Mouse (Mus musculus): ENCODE measurements around the gene Gpr1. TPM values are rescaled to one million over a fixed set of nuclear protein-coding genes. Genes with fewer than 3 reads are reported as not detected.

The Gpr1 gene
- total and polyA plus RNA-seq, 3 experiments, result not detected

GRCm38 (mm10) chr1:63253291-63253690, 38.9 kb upstream of the Gpr1 start:
- Histone ChIP-seq H3K27ac (ENCODE audit: insufficient read depth, low read depth) (no peak overlapping the region), H3K4me3 (replicated peaks in 1 of 3; ENCODE audit: low read depth in 2 of 3, low read length in 2 of 3, poor library complexity in 1 of 3) (no peak overlapping the region), H3K9ac (ENCODE audit: insufficient read depth, low read depth) (no peak overlapping the region), H3K9me3 (replicated peaks; ENCODE audit: low read length) (no peaks in the 10 kb centered on the region), H3K36me3 (replicated peaks in 1 of 2; ENCODE audit: control insufficient read depth in 1 of 2, insufficient read depth in 1 of 2, low read length in 1 of 2) (no peaks in the 10 kb centered on the region), H3K4me1 (ENCODE audit: control insufficient read depth in 1 of 2, insufficient read depth in 2 of 2) (no peaks in the 10 kb centered on the region), H3K27me3 (replicated peaks) (no peaks in the 10 kb centered on the region), H3K4me2 (ENCODE audit: insufficient read depth, low read depth, poor library complexity, severe bottlenecking) (no peak overlapping the region), H3K79me2 (replicated peaks; ENCODE audit: control insufficient read depth, extremely low read depth, insufficient read depth, poor library complexity, severe bottlenecking) (no peaks in the 10 kb centered on the region)
- dilution Hi-C loops (cut with MboI; ENCODE audit: extremely low pct_ligation_motif_present, extremely low pct_unique_long_range_greater_than_20kb, low sequenced_read_pairs), result no loop called here
- DNase-seq (ENCODE audit: extremely low read depth), result no peak
- TF ChIP-seq POLR2AphosphoS2 (IDR thresholded peaks at IDR 0.05; ENCODE audit: low read depth, low read length), result no peak
- TF ChIP-seq ZNF384 (IDR thresholded peaks at IDR 0.05; ENCODE audit: low read depth, low read length), result no peak
- no peak for TF ChIP-seq CHD1 (IDR thresholded peaks at IDR 0.05; ENCODE audit: low read depth, low read length)
- no peak for TF ChIP-seq JUND (conservative IDR thresholded peaks at IDR 0.05; ENCODE audit: low read depth, low read length)
- TF ChIP-seq ETS1 (conservative IDR thresholded peaks at IDR 0.05; ENCODE audit: low read depth, low read length), result no peak
- TF ChIP-seq MYC (IDR thresholded peaks at IDR 0.05; ENCODE audit: low read depth, low read length), result no peak
- no peak for TF ChIP-seq ZKSCAN1 (IDR thresholded peaks at IDR 0.05; ENCODE audit: borderline replicate concordance, low read depth, low read length)
- TF ChIP-seq NRF1 (IDR thresholded peaks at IDR 0.05; ENCODE audit: low read depth, low read length), result no peak
- no peak for TF ChIP-seq JUN (IDR thresholded peaks at IDR 0.05; ENCODE audit: insufficient read depth, low read depth, low read length)
- no peak for TF ChIP-seq USF1 (IDR thresholded peaks at IDR 0.05; ENCODE audit: low read depth, low read length)
- TF ChIP-seq MAX (IDR thresholded peaks at IDR 0.05; ENCODE audit: low read length), result no peak
- TF ChIP-seq BHLHE40 (IDR thresholded peaks at IDR 0.05; ENCODE audit: low read depth, low read length), result no peak
- TF ChIP-seq UBTF (IDR thresholded peaks at IDR 0.05; ENCODE audit: low read depth, low read length), result no peak
- TF ChIP-seq TCF12 (IDR thresholded peaks at IDR 0.05; ENCODE audit: low read depth, low read length), result no peak
- in situ Hi-C loops (cut with MboI; ENCODE audit: low pct_ligation_motif_present, low pct_unique_long_range_greater_than_20kb, low sequenced_read_pairs), result no loop called here

- in situ Hi-C loops (cut with MboI; ENCODE audit: low pct_ligation_motif_present, low pct_unique_long_range_greater_than_20kb, low sequenced_read_pairs) (no loop called here), dilution Hi-C loops (cut with MboI; ENCODE audit: extremely low pct_ligation_motif_present, extremely low pct_unique_long_range_greater_than_20kb, low sequenced_read_pairs) (no loop called here)
- H3K4me3 ChIP-seq (replicated peaks in 1 of 3; ENCODE audit: low read depth in 2 of 3, low read length in 2 of 3, poor library complexity in 1 of 3), result no peak overlapping the region
- DNase-seq (ENCODE audit: extremely low read depth), result no peak
- no peaks in the 10 kb centered on the region for H3K4me1 ChIP-seq (ENCODE audit: control insufficient read depth in 1 of 2, insufficient read depth in 2 of 2)
- no peaks in the 10 kb centered on the region for H3K36me3 ChIP-seq (replicated peaks in 1 of 2; ENCODE audit: control insufficient read depth in 1 of 2, insufficient read depth in 1 of 2, low read length in 1 of 2)
- H3K27me3 ChIP-seq (replicated peaks), result no peaks in the 10 kb centered on the region
- no peak for TF ChIP-seq JUN (IDR thresholded peaks at IDR 0.05; ENCODE audit: insufficient read depth, low read depth, low read length)
- TF ChIP-seq ETS1 (conservative IDR thresholded peaks at IDR 0.05; ENCODE audit: low read depth, low read length), result no peak
- TF ChIP-seq EP300 (IDR thresholded peaks at IDR 0.05; ENCODE audit: low read length), result no peak
- TF ChIP-seq SIN3A (IDR thresholded peaks at IDR 0.05; ENCODE audit: low read length), result no peak
- TF ChIP-seq USF1 (IDR thresholded peaks at IDR 0.05; ENCODE audit: low read depth, low read length), result no peak
- no peak for TF ChIP-seq CHD2 (IDR thresholded peaks at IDR 0.05; ENCODE audit: low read length)
- no peak for TF ChIP-seq POLR2AphosphoS2 (IDR thresholded peaks at IDR 0.05; ENCODE audit: low read depth, low read length)
- TF ChIP-seq UBTF (IDR thresholded peaks at IDR 0.05; ENCODE audit: low read depth, low read length), result no peak
- TF ChIP-seq ELF1 (IDR thresholded peaks at IDR 0.05; ENCODE audit: low read depth, low read length), result no peak
- TF ChIP-seq TBP (conservative IDR thresholded peaks at IDR 0.05; ENCODE audit: low read depth, low read length), result no peak
- H3K9ac ChIP-seq (ENCODE audit: insufficient read depth, low read depth), result no peak overlapping the region
- no peaks in the 10 kb centered on the region for H3K79me2 ChIP-seq (replicated peaks; ENCODE audit: control insufficient read depth, extremely low read depth, insufficient read depth, poor library complexity, severe bottlenecking)
- no peak overlapping the region for H3K4me2 ChIP-seq (ENCODE audit: insufficient read depth, low read depth, poor library complexity, severe bottlenecking)
- H3K9me3 ChIP-seq (replicated peaks; ENCODE audit: low read length), result no peaks in the 10 kb centered on the region
- no peak overlapping the region for H3K27ac ChIP-seq (ENCODE audit: insufficient read depth, low read depth)
Measured at GRCm38 (mm10) chr1:63252351-63253209, 38.2 kb upstream of the Gpr1 start.

Data from CH12.LX (cell line).